Comparison of ENCODE assay signal across 10 mouse cellular contexts in the genomic region with DNA sequence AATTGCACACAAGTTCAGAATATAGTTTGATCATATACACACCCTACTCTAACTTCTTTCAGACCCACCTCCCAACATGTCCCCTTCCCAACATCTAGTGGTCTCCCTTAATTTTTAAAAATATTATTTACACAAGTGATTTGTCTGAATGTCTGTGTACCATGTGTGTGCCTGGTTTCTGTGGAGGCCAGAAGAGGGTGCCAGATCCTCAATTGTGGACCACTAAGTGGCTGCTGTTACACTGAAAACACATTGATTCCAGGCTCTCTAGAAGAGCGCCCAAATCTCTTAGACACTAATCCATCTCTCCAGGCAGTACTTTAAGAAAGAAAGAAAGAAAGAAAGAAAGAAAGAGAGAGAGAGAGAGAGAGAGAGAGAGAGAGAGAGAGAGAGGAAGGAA. TPM values are rescaled to one million over a fixed set of nuclear protein-coding genes. Genes with fewer than 3 reads are reported as not detected.
DNase-seq lines count a peak whose midpoint lies in the region; ATAC-seq and TF ChIP-seq lines count a peak whose summit lies in the region.
"Had no signal": no experiment of that assay in that cellular context is flagged by ENCODE, and none has a peak within 500 bp of the region (broad histone marks: within the 10 kb centered on the region; RNA-seq: fewer than 3 reads in every experiment).

No protein-coding gene starts in this region.

- H3K4me3 ChIP-seq in embryonic facial prominence, embryonic 11.5 days (ENCODE audit: low read depth, low read length): no peak overlapping the region
- H3K4me3 ChIP-seq in embryonic facial prominence, embryonic 10.5 days: no peak overlapping the region
- no peak overlapping the region for H3K4me3 ChIP-seq in liver, adult 2 months (ENCODE audit: insufficient read depth, low read depth, low read length)
- no peak overlapping the region for H3K4me3 ChIP-seq in liver, embryonic 12.5 days
- no peak overlapping the region for H3K4me3 ChIP-seq in forebrain, embryonic 12.5 days (replicated peaks)
- H3K4me3 ChIP-seq: limb, embryonic 13.5 days had no signal

- no peaks in the 10 kb centered on the region for H3K79me2 ChIP-seq in liver, adult 2 months (ENCODE audit: control insufficient read depth, insufficient read depth, low read length)

- WGBS in embryonic facial prominence, embryonic 11.5 days: 47% methylated on average over 1 of the region's 1 CpGs
- 58% methylated on average over 1 of the region's 1 CpGs for WGBS in embryonic facial prominence, embryonic 10.5 days
- 53% methylated on average over 1 of the region's 1 CpGs for WGBS in liver, adult 2 months
- WGBS in liver, embryonic 12.5 days (ENCODE audit: insufficient replicate concordance): 30% methylated on average over 1 of the region's 1 CpGs
- 45% methylated on average over 1 of the region's 1 CpGs for WGBS in forebrain, embryonic 12.5 days

- ATAC-seq in embryonic facial prominence, embryonic 11.5 days (replicated peaks; ENCODE audit: insufficient number of reproducible peaks, low FRiP score, low TSS enrichment, low read depth): no peak
- no peak for ATAC-seq in liver, embryonic 12.5 days
- ATAC-seq in erythroid progenitor cell, adult 5-6 weeks (replicated peaks; ENCODE audit: low FRiP score, poor library complexity, severe bottlenecking): no peak
- no peak for ATAC-seq in forebrain, embryonic 12.5 days (ENCODE audit: low FRiP score)

- no peaks in the 10 kb centered on the region for H3K4me1 ChIP-seq in embryonic facial prominence, embryonic 11.5 days (ENCODE audit: control insufficient read depth, insufficient read depth, low read length)
- H3K4me1 ChIP-seq in embryonic facial prominence, embryonic 10.5 days: no peaks in the 10 kb centered on the region
- no peaks in the 10 kb centered on the region for H3K4me1 ChIP-seq in liver, adult 2 months (ENCODE audit: control insufficient read depth, insufficient read depth, low read length)
- H3K4me1 ChIP-seq in liver, embryonic 12.5 days: no peaks in the 10 kb centered on the region
- no peaks in the 10 kb centered on the region for H3K4me1 ChIP-seq in forebrain, embryonic 12.5 days
- H3K4me1 ChIP-seq: limb, embryonic 13.5 days had no signal

- H3K9ac ChIP-seq in embryonic facial prominence, embryonic 11.5 days (replicated peaks; ENCODE audit: low read length): no peak overlapping the region
- no peak overlapping the region for H3K9ac ChIP-seq in liver, adult 2 months (ENCODE audit: low read depth, low read length)
- no peak overlapping the region for H3K9ac ChIP-seq in liver, embryonic 12.5 days
- no peak overlapping the region for H3K9ac ChIP-seq in forebrain, embryonic 12.5 days
- H3K9ac ChIP-seq: limb, embryonic 13.5 days had no signal

- TF ChIP-seq POLR2A in liver, adult 2 months (IDR thresholded peaks at IDR 0.05; ENCODE audit: extremely low read depth, insufficient read depth, low read length): no peak

- no peak overlapping the region for H3K27ac ChIP-seq in embryonic facial prominence, embryonic 11.5 days (replicated peaks; ENCODE audit: low read depth, low read length)
- H3K27ac ChIP-seq in embryonic facial prominence, embryonic 10.5 days (replicated peaks): no peak overlapping the region
- H3K27ac ChIP-seq in liver, adult 2 months (replicated peaks; ENCODE audit: insufficient read depth, low read depth, low read length): no peak overlapping the region
- no peak overlapping the region for H3K27ac ChIP-seq in liver, embryonic 12.5 days
- no peak overlapping the region for H3K27ac ChIP-seq in forebrain, embryonic 12.5 days
- H3K27ac ChIP-seq: limb, embryonic 13.5 days had no signal

- H3K4me2 ChIP-seq in embryonic facial prominence, embryonic 11.5 days (ENCODE audit: low read depth, low read length): no peak overlapping the region
- no peak overlapping the region for H3K4me2 ChIP-seq in liver, embryonic 12.5 days
- H3K4me2 ChIP-seq in forebrain, embryonic 12.5 days: no peak overlapping the region
- H3K4me2 ChIP-seq: limb, embryonic 13.5 days had no signal

- no peaks in the 10 kb centered on the region for H3K27me3 ChIP-seq in embryonic facial prominence, embryonic 11.5 days (ENCODE audit: control insufficient read depth, insufficient read depth, low read length)
- no peaks in the 10 kb centered on the region for H3K27me3 ChIP-seq in embryonic facial prominence, embryonic 10.5 days (replicated peaks; ENCODE audit: low read depth, poor library complexity, severe bottlenecking)
- H3K27me3 ChIP-seq in liver, adult 2 months (ENCODE audit: control insufficient read depth, insufficient read depth, low read length): no peaks in the 10 kb centered on the region
- no peaks in the 10 kb centered on the region for H3K27me3 ChIP-seq in liver, embryonic 12.5 days (replicated peaks)
- H3K27me3 ChIP-seq in forebrain, embryonic 12.5 days: no peaks in the 10 kb centered on the region
- H3K27me3 ChIP-seq: limb, embryonic 13.5 days had no signal

- no peaks in the 10 kb centered on the region for H3K36me3 ChIP-seq in embryonic facial prominence, embryonic 11.5 days (replicated peaks; ENCODE audit: control insufficient read depth, insufficient read depth, low read depth, low read length)
- H3K36me3 ChIP-seq in embryonic facial prominence, embryonic 10.5 days (replicated peaks): no peaks in the 10 kb centered on the region
- H3K36me3 ChIP-seq in liver, adult 2 months (ENCODE audit: control insufficient read depth, insufficient read depth, low read length): no peaks in the 10 kb centered on the region
- no peaks in the 10 kb centered on the region for H3K36me3 ChIP-seq in liver, embryonic 12.5 days
- no peaks in the 10 kb centered on the region for H3K36me3 ChIP-seq in forebrain, embryonic 12.5 days (replicated peaks)
- H3K36me3 ChIP-seq: limb, embryonic 13.5 days had no signal

- peak; percentile 31 for TF ChIP-seq CTCF in liver, adult 2 months (IDR thresholded peaks at IDR 0.05; ENCODE audit: low read depth, low read length)

- no peaks in the 10 kb centered on the region for H3K9me3 ChIP-seq in embryonic facial prominence, embryonic 11.5 days (replicated peaks; ENCODE audit: control insufficient read depth, low read length)
- no peaks in the 10 kb centered on the region for H3K9me3 ChIP-seq in embryonic facial prominence, embryonic 10.5 days
- no peaks in the 10 kb centered on the region for H3K9me3 ChIP-seq in liver, embryonic 12.5 days (replicated peaks)
- H3K9me3 ChIP-seq in forebrain, embryonic 12.5 days: no peaks in the 10 kb centered on the region
- H3K9me3 ChIP-seq: limb, embryonic 13.5 days had no signal

- peak; percentile 9 for DNase-seq in embryonic facial prominence, embryonic 11.5 days (ENCODE audit: low spot score)
- DNase-seq in embryonic facial prominence, embryonic 10.5 days (ENCODE audit: low spot score): no peak
- DNase-seq in liver, adult 2 months (ENCODE audit: extremely low read depth, low read depth, low spot score): no peak
- peak; percentile 66 for DNase-seq in CD4-positive, CD25-positive, alpha-beta regulatory T cell, adult 2 months (ENCODE audit: low read depth, low spot score)
- peak; percentile 57 for DNase-seq in naive thymus-derived CD4-positive, alpha-beta T cell, adult 2 months (ENCODE audit: low read depth)
- DNase-seq: gastrocnemius, postnatal 10 days had no signal

RNA-seq across cellular contexts. Expression of gene Dock11, which starts 8.9 kb away (rescaled TPM):
- polyA plus RNA-seq in embryonic facial prominence, embryonic 11.5 days (2014; fragmentation: Nextera tagmentation; extraction: Ambion mirVana): 26.2 and 27.5 TPM in 2 replicates
- polyA plus RNA-seq in embryonic facial prominence, embryonic 10.5 days (2016; fragmentation: Nextera tagmentation; extraction: Ambion mirVana): 18.2 and 18.7 TPM in 2 replicates
- total RNA-seq in liver, adult 2 months (2014; rRNA removed): 1.8 and 1.9 TPM in 2 replicates
- 0.06 and 0.18 TPM in 2 replicates for polyA plus RNA-seq in liver, adult 2 months (2012; rRNA removed)
- polyA plus RNA-seq in liver, embryonic 12.5 days (2016; fragmentation: Nextera tagmentation; extraction: Ambion mirVana): 5.2 and 5.7 TPM in 2 replicates
- total RNA-seq in erythroid progenitor cell, adult 5-6 weeks (2015; ENCODE audit: low replicate concordance): 33.9 and 49.0 TPM in 2 replicates
- 17.5 and 17.7 TPM in 2 replicates for total RNA-seq in erythroid progenitor cell, adult 5-6 weeks (2017; ENCODE audit: low replicate concordance)
- 28.6 and 29.1 TPM in 2 replicates for polyA plus RNA-seq in forebrain, embryonic 12.5 days (2016; fragmentation: Nextera tagmentation; extraction: Ambion mirVana)

Comparison
In these comparisons a context has a peak if more than half of its experiments do, and no peak if none do; other contexts are left out.
1. DNase-seq: peak in embryonic facial prominence, embryonic 11.5 days (single experiment), CD4-positive, CD25-positive, alpha-beta regulatory T cell, adult 2 months (single experiment) and naive thymus-derived CD4-positive, alpha-beta T cell, adult 2 months (single experiment); none in embryonic facial prominence, embryonic 10.5 days (single experiment) and liver, adult 2 months (single experiment).